Mouse (Mus musculus): Measurements from ENCODE around the gene Gm5134. TPM values are rescaled to one million over a fixed set of nuclear protein-coding genes. Genes with fewer than 3 reads are reported as not detected.

Gm5134 gene
- polyA plus RNA-seq, 1 experiment from 2014 or later = 0.17 TPM

DNA sequence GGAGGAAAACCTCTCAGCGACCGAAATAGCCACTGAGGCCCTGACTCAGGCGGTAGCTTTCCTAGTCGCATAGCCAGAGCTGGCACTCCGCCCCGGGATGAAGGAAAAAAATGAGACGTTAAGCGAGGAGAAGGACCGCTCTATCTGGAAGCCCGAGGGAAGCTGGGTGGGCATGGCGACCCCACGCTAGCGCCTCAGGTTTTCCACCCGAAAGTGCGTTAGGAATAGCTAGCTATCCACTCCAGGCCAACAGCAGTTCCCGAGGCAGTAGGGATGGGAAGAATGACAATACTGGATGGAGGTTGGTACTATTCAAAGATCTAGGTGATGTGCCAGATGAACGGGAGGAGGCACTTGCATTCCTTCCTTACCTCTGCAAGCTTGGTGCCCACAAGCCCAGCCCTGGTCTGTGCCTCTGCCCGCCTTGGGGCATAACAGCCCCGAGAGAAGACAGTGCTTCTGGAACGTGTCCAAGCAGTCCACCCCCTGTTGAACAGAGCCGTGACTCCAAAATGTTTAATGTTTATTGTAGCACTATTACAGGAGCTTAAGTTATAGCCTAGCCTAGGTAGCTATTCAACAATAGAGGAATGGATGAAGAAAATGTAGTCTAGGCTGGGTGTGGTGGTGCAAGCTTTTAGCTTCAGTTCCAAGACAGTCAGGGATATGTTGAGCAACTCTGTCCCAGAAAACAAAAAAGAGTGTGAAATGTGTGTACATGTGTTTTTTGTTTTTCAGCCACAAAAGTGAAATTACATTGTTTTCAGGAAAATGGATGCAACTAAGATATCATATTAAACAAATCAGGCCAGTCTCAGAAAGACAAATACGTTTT is 32.4 kb upstream of the Gm5134 start:
- 3% methylated on average over 22 of the region's 22 CpGs for WGBS
- Histone ChIP-seq H3K36me3 (ENCODE audit: control insufficient read depth, insufficient read depth, low read length) (peaks cover 38% of the 10 kb centered on the region), H3K4me3 (ENCODE audit: low read depth, low read length) (peak overlapping the region; percentile 98), H3K4me2 (ENCODE audit: low read depth, low read length) (peak overlapping the region; percentile 64), H3K27me3 (replicated peaks; ENCODE audit: control insufficient read depth, insufficient read depth, low read length) (no peaks in the 10 kb centered on the region), H3K9me3 (ENCODE audit: control insufficient read depth, low read length) (no peaks in the 10 kb centered on the region), H3K27ac (replicated peaks; ENCODE audit: low read depth, low read length) (peak overlapping the region; percentile 96), H3K4me1 (ENCODE audit: control insufficient read depth, insufficient read depth, low read length) (peaks cover 16% of the 10 kb centered on the region), H3K9ac (ENCODE audit: low read depth, low read length) (peak overlapping the region; percentile 96)
- ATAC-seq (ENCODE audit: low read depth) (peak; percentile 30), DNase-seq (ENCODE audit: low spot score) (no peak)

DNA sequence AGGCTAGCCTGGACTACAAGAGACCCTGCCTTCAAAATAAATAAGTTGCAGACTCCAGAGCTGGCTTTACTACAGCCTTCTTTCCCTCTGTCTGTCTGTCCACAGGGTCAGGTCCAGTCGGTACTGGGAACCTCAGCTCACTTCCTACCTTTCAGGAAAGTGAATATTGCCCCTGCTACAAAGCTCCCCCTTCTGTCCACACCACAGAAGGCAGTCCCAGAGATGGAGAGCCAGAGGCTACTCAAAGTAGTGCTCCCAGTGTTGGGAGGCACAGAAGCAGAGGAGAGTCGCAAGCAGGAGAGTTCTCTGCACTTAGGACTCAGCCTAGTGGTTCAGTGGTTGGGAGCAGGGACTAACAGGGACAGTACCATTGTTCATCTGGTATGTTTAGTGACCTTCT is 30.0 kb upstream of the Gm5134 start:
- Histone ChIP-seq H3K27ac (replicated peaks; ENCODE audit: low read depth, low read length) (no peak overlapping the region), H3K4me2 (ENCODE audit: low read depth, low read length) (no peak overlapping the region), H3K36me3 (ENCODE audit: control insufficient read depth, insufficient read depth, low read length) (peaks cover 47% of the 10 kb centered on the region), H3K27me3 (replicated peaks; ENCODE audit: control insufficient read depth, insufficient read depth, low read length) (no peaks in the 10 kb centered on the region), H3K4me1 (ENCODE audit: control insufficient read depth, insufficient read depth, low read length) (peaks cover 6% of the 10 kb centered on the region), H3K9me3 (ENCODE audit: control insufficient read depth, low read length) (no peaks in the 10 kb centered on the region), H3K9ac (ENCODE audit: low read depth, low read length) (no peak overlapping the region), H3K4me3 (ENCODE audit: low read depth, low read length) (no peak overlapping the region)
- DNase-seq (ENCODE audit: low spot score) (no peak), ATAC-seq (ENCODE audit: low read depth) (no peak)
- WGBS = 71% methylated on average over 2 of the region's 2 CpGs

GRCm38 (mm10) chr10:75926396-75926795 is 27.9 kb upstream of the Gm5134 start:
- no peak for DNase-seq (ENCODE audit: low spot score)
- Histone ChIP-seq H3K36me3 (ENCODE audit: control insufficient read depth, insufficient read depth, low read length) (peaks cover 43% of the 10 kb centered on the region), H3K9ac (ENCODE audit: low read depth, low read length) (no peak overlapping the region), H3K4me3 (ENCODE audit: low read depth, low read length) (no peak overlapping the region), H3K9me3 (ENCODE audit: control insufficient read depth, low read length) (no peaks in the 10 kb centered on the region), H3K27me3 (replicated peaks; ENCODE audit: control insufficient read depth, insufficient read depth, low read length) (no peaks in the 10 kb centered on the region), H3K4me1 (ENCODE audit: control insufficient read depth, insufficient read depth, low read length) (peaks cover 17% of the 10 kb centered on the region), H3K27ac (replicated peaks; ENCODE audit: low read depth, low read length) (no peak overlapping the region), H3K4me2 (ENCODE audit: low read depth, low read length) (no peak overlapping the region)
- ATAC-seq (ENCODE audit: low read depth) = no peak
- WGBS = 69% methylated on average over 13 of the region's 13 CpGs

GRCm38 (mm10) chr10:75930304-75930703 is 24.0 kb upstream of the Gm5134 start:
- Histone ChIP-seq H3K4me3 (ENCODE audit: low read depth, low read length) (peak overlapping the region; percentile 60; the same call in 1 of the 2 replicates), H3K4me1 (ENCODE audit: control insufficient read depth, insufficient read depth, low read length) (peaks cover 30% of the 10 kb centered on the region), H3K9me3 (ENCODE audit: control insufficient read depth, low read length) (no peaks in the 10 kb centered on the region), H3K4me2 (ENCODE audit: low read depth, low read length) (peak overlapping the region; percentile 88), H3K36me3 (ENCODE audit: control insufficient read depth, insufficient read depth, low read length) (peaks cover 31% of the 10 kb centered on the region), H3K27me3 (replicated peaks; ENCODE audit: control insufficient read depth, insufficient read depth, low read length) (no peaks in the 10 kb centered on the region; the same call in 1 of the 2 replicates), H3K27ac (replicated peaks; ENCODE audit: low read depth, low read length) (no peak overlapping the region), H3K9ac (ENCODE audit: low read depth, low read length) (peak overlapping the region; percentile 88; the same call in 1 of the 2 replicates)
- DNase-seq (ENCODE audit: low spot score) (peak; percentile 83), ATAC-seq (ENCODE audit: low read depth) (peak; percentile 62; the same call in 1 of the 2 replicates)
- 2% methylated on average over 6 of the region's 6 CpGs for WGBS

DNA sequence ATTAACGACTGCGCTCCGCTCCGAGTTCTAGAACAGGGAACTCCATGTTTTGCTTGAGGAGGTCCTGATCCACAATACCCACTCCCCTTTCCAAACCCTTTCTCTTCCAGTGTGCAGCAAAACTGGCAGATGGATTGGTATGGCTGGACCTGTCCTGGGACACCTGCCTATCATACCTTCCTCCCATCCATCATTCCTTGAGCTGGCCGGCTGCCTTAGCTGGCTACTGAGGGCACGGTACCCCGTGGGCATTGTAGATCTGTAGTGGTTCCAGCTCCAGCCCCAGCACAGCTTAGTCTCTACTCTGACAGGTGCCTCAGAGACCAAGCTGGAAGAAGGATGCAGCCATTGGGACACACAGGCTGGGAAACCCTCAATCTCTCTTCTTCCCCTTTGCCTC is 23.0 kb upstream of the Gm5134 start:
- peak overlapping the region; percentile 60 for H3K4me3 ChIP-seq (ENCODE audit: low read depth, low read length)
- peaks cover 30% of the 10 kb centered on the region for H3K4me1 ChIP-seq (ENCODE audit: control insufficient read depth, insufficient read depth, low read length)
- no peaks in the 10 kb centered on the region for H3K9me3 ChIP-seq (ENCODE audit: control insufficient read depth, low read length)
- H3K4me2 ChIP-seq (ENCODE audit: low read depth, low read length) = peak overlapping the region; percentile 88
- ATAC-seq (ENCODE audit: low read depth) = no peak
- peak overlapping the region; percentile 88; the same call in 1 of the 2 replicates for H3K9ac ChIP-seq (ENCODE audit: low read depth, low read length)
- 17% methylated on average over 7 of the region's 7 CpGs for WGBS
- DNase-seq (ENCODE audit: low spot score) = no peak
- H3K27me3 ChIP-seq (replicated peaks; ENCODE audit: control insufficient read depth, insufficient read depth, low read length) = peaks cover 10% of the 10 kb centered on the region
- H3K27ac ChIP-seq (replicated peaks; ENCODE audit: low read depth, low read length) = no peak overlapping the region
- peaks cover 21% of the 10 kb centered on the region for H3K36me3 ChIP-seq (ENCODE audit: control insufficient read depth, insufficient read depth, low read length)

DNA sequence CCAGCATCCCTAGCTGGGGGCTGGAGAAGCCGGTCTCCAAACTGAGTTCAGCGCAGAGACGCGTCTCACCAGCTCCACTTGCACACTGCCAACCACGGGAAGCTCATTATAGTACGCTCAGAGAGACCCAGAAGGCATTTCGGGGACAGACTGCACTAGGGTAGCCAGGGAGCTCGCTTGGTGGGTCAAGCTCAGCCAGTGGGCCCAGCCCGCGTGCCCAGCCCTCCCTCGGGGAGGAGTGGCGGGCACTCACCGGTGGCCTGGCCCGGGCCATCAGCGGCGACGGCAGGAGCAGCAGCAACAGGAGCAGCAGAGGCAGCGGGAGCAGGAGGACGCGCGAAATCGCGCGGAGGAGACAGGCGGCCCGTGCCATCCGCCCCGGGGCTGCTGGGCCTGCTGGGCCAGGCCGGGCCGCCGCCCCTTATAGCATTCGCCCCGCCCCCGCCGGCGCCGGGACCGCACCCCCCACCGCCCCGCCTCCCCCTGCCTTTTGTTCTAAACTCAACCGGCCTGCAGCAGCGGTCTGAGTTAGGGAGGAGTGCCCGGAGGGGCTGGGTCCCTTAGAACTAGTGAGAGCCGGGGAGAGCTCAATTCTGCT is 22.1 kb upstream of the Gm5134 start:
- under 1% methylated on average over 23 of the region's 44 CpGs for WGBS
- Histone ChIP-seq H3K4me2 (ENCODE audit: low read depth, low read length) (peak overlapping the region; percentile 88), H3K27ac (replicated peaks; ENCODE audit: low read depth, low read length) (peak overlapping the region; percentile 84), H3K4me3 (ENCODE audit: low read depth, low read length) (peak overlapping the region; percentile 60), H3K27me3 (replicated peaks; ENCODE audit: control insufficient read depth, insufficient read depth, low read length) (peaks cover 17% of the 10 kb centered on the region), H3K9ac (ENCODE audit: low read depth, low read length) (peak overlapping the region; percentile 88), H3K9me3 (ENCODE audit: control insufficient read depth, low read length) (no peaks in the 10 kb centered on the region), H3K36me3 (ENCODE audit: control insufficient read depth, insufficient read depth, low read length) (peaks cover 12% of the 10 kb centered on the region), H3K4me1 (ENCODE audit: control insufficient read depth, insufficient read depth, low read length) (peaks cover 30% of the 10 kb centered on the region)
- ATAC-seq (ENCODE audit: low read depth) (peak; percentile 75), DNase-seq (ENCODE audit: low spot score) (peak; percentile 78)

DNA sequence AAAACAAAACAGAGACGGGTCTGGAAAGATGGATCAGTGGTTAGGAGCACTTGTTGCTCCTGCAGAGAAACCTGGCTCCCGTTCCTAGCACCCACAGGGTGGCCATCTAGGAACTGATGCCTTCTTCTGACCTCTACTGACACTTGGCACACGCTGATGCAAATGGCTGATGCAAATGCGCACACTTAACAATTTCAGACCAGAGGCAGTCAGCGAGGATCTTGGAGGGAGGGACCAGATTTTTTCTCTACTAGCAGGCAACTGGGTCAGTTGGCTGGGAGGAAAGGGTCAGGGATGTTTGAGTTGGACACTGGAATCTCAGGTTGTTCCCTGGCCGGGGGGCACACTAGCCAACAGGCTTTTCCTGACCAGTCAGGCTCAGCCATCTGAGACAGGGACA is 21.4 kb upstream of the Gm5134 start, which contains the start of gene Chchd10:
Gene Chchd10 (plus strand): TSS at position 240 of the 400 bp plus-strand sequence.
- Histone ChIP-seq H3K4me3 (ENCODE audit: low read depth, low read length) (peak within 1 kb of the TSS; percentile 60), H3K27me3 (replicated peaks; ENCODE audit: control insufficient read depth, insufficient read depth, low read length) (peaks cover 20% of the 10 kb centered on the region), H3K9me3 (ENCODE audit: control insufficient read depth, low read length) (no peaks in the 10 kb centered on the region), H3K4me2 (ENCODE audit: low read depth, low read length) (peak within 1 kb of the TSS; percentile 88), H3K4me1 (ENCODE audit: control insufficient read depth, insufficient read depth, low read length) (peaks cover 30% of the 10 kb centered on the region), H3K27ac (replicated peaks; ENCODE audit: low read depth, low read length) (peak within 1 kb of the TSS; percentile 84), H3K36me3 (ENCODE audit: control insufficient read depth, insufficient read depth, low read length) (peaks cover 5% of the 10 kb centered on the region), H3K9ac (ENCODE audit: low read depth, low read length) (peak within 1 kb of the TSS; percentile 88)
- DNase-seq (ENCODE audit: low spot score) (no peak), ATAC-seq (ENCODE audit: low read depth) (no peak)
- 19% methylated on average over 6 of the region's 6 CpGs for WGBS

GRCm38 (mm10) chr10:75934991-75935390 is 19.3 kb upstream of the Gm5134 start:
- no peak for ATAC-seq (ENCODE audit: low read depth)
- peak overlapping the region; percentile 47; the same call in 1 of the 2 replicates for H3K4me3 ChIP-seq (ENCODE audit: low read depth, low read length)
- WGBS = 86% methylated on average over 1 of the region's 1 CpGs
- peaks cover 25% of the 10 kb centered on the region for H3K4me1 ChIP-seq (ENCODE audit: control insufficient read depth, insufficient read depth, low read length)
- DNase-seq (ENCODE audit: low spot score) = no peak
- H3K36me3 ChIP-seq (ENCODE audit: control insufficient read depth, insufficient read depth, low read length) = no peaks in the 10 kb centered on the region
- H3K9ac ChIP-seq (ENCODE audit: low read depth, low read length) = no peak overlapping the region
- H3K4me2 ChIP-seq (ENCODE audit: low read depth, low read length) = peak overlapping the region; percentile 87
- no peak overlapping the region for H3K27ac ChIP-seq (replicated peaks; ENCODE audit: low read depth, low read length)
- H3K27me3 ChIP-seq (replicated peaks; ENCODE audit: control insufficient read depth, insufficient read depth, low read length) = peaks cover 20% of the 10 kb centered on the region
- no peaks in the 10 kb centered on the region for H3K9me3 ChIP-seq (ENCODE audit: control insufficient read depth, low read length)

Data from embryonic facial prominence, embryonic 14.5 days (tissue).